Mouse (Mus musculus) olfactory bulb, adult 2 months (tissue): ENCODE measurements around the gene Fbxl8.

Experiments
- CTCF ChIP-seq: fragments of 200-500 bp; IDR thresholded peaks from 2 replicates; pipeline ENCODE4 v1.5.1; 2012; ENCODE audit warnings: low read depth, mild to moderate bottlenecking, low read length, moderate library complexity; ENCODE audit not compliant: insufficient read depth
- POLR2A ChIP-seq: fragments of 200-500 bp; IDR thresholded peaks from 2 replicates; pipeline ENCODE4 v1.6.1; 2012; ENCODE audit warnings: mild to moderate bottlenecking, low read depth, low read length, moderate library complexity; ENCODE audit not compliant: insufficient read depth

DNA sequence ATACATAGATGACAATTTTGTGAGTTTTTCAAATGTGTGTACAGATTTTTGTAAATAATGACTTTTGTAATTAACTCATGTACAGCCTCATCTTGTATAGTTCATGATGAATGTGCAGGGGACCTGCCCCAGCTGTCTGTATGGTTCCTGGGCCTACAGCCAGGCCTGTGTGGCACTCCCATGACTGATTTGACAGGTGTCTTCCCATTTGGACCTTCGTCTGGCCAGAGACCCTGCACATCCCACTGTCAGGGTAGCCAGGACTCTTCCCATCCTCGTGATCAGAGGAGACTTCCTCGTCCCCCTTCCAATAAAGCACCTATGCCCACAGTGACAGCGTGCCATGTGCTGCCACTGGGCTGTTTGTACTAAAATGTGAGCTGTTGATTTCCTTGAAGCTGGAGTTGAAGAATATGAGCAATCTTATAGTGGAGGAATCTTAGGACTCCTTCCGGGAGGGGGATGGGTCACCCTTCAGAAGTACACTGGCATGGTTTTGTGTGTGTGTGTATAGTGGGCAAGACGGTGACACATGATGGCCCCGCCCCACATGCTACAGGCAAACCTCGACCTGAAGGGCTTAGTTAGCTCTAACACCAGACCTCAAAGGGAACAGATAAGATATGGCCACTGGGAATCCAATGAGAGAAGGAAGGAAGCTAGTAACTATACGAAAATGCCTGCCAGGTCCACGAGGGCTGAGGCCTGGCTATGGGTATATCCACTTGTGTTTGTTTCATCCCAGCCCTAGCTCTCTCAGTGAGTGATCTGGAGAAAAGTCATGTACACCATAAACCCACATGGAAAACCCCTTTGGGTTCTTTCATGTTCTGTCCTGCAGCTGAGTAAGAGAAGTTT, 11.5 kb upstream of the Fbxl8 start:
- no peak for TF ChIP-seq CTCF
- TF ChIP-seq POLR2A, result no peak
